Mouse (Mus musculus) limb, embryonic 13.5 days (tissue): ENCODE measurements at regions not wholly inside any gene's neighbourhood (a gene's known extent, or its start where the extent isn't known, plus 50 kb on each side); places are given as distances from the start of the nearest gene placed in this dataset.
A peak's percentile ranks its signal among the peaks of the same experiment; 100 is the strongest.
"Not testable (repeated sequence)": the region's sequence is repeated elsewhere in the genome, so short reads cannot be mapped to it uniquely, and the experiment has no call there.

ENCODE experiments used
- ATAC-seq: fragments of 200-750 bp; cut with Nextera tagmentation; 2 replicates; pipeline ENCODE4 v1.8.0; 2017; ENCODE audit warnings: low read depth, moderate number of reproducible peaks, moderate TSS enrichment; ENCODE audit not compliant: low FRiP score
- H3K27ac ChIP-seq: fragments of 300-500 bp; sonication (generic); 2 replicates; pipeline ENCODE4 v1.5.1; 2015; ENCODE audit warnings: inconsistent platforms, mild to moderate bottlenecking, moderate library complexity
- H3K27me3 ChIP-seq: fragments of 300-500 bp; sonication (generic); 2 replicates; pipeline ENCODE4 v1.6.1; 2015; ENCODE audit warnings: mild to moderate bottlenecking, inconsistent platforms
- H3K36me3 ChIP-seq: fragments of 300-500 bp; sonication (generic); 2 replicates; pipeline ENCODE4 v1.6.1; 2015; ENCODE audit warnings: inconsistent platforms, mild to moderate bottlenecking, moderate library complexity
- H3K4me1 ChIP-seq: fragments of 300-500 bp; sonication (generic); 2 replicates; pipeline ENCODE4 v1.6.1; 2015; ENCODE audit warnings: inconsistent platforms
- H3K4me2 ChIP-seq: fragments of 300-500 bp; sonication (generic); replicated peaks from 2 replicates; pipeline ENCODE4 v1.6.1; 2015; ENCODE audit warnings: inconsistent platforms, mild to moderate bottlenecking, moderate library complexity
- H3K4me3 ChIP-seq: fragments of 300-500 bp; sonication (generic); 2 replicates; pipeline ENCODE4 v1.5.1; 2015; ENCODE audit warnings: moderate library complexity, mild to moderate bottlenecking, inconsistent platforms
- H3K9ac ChIP-seq: fragments of 300-500 bp; sonication (generic); 2 replicates; pipeline ENCODE4 v1.6.1; 2015; ENCODE audit warnings: mild to moderate bottlenecking, inconsistent platforms
- H3K9me3 ChIP-seq: fragments of 300-500 bp; sonication (generic); 2 replicates; pipeline ENCODE4 v1.6.1; 2016; ENCODE audit warnings: inconsistent platforms
- WGBS: fragments of 180-500 bp; shearing (Covaris S2); methylation state at CpG from one replicate; pipeline ENCODE4 v1.1.7; 2015; 5-methylcytosine and 5-hydroxymethylcytosine counted together

DNA sequence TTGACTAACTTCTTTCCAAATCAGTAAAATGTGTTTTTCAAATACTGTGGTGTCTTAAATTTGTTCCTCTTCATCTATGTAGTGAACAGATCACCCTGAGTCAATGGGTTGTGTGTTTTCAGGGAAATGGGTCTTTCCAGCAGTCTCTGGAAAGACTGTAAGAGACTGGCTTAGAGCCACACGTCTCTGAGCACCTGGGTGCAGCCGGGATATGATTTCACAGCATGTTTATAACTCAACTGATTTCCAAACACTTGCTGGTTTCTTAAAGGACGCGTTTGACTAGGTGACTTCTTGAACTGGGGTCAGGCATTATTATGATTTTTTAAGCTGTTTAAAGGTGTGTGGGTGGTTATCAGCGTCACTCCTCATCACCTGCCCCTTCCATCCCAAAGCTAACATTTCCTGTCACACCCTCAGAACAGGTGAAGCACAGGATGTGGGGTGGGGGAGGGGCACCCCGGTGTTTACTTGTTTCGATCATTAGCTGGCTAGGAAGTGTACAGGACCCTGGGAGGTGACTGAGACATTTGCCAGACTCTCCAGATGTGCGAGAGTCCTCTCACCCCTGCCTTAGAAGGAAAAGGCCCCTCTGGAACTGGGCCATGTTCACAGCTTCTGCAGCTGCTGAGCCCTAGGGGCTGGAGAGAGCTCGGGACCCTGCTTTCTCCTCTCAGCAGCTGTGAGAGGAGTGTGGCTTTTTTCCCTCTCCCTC, 229.8 kb downstream of the Cd109 start:
- H3K27ac ChIP-seq, result peak overlapping the region; percentile 84
- peak overlapping the region; percentile 59 for H3K4me2 ChIP-seq
- no peaks in the 10 kb centered on the region for H3K36me3 ChIP-seq
- peak overlapping the region; percentile 12; the same call in 1 of the 2 replicates for H3K4me3 ChIP-seq
- H3K9ac ChIP-seq, result no peak overlapping the region
- H3K27me3 ChIP-seq, result no peaks in the 10 kb centered on the region
- no peaks in the 10 kb centered on the region for H3K9me3 ChIP-seq
- peak; percentile 93 for ATAC-seq
- peaks cover 24% of the 10 kb centered on the region for H3K4me1 ChIP-seq
- 10% methylated on average over 9 of the region's 9 CpGs for WGBS

DNA sequence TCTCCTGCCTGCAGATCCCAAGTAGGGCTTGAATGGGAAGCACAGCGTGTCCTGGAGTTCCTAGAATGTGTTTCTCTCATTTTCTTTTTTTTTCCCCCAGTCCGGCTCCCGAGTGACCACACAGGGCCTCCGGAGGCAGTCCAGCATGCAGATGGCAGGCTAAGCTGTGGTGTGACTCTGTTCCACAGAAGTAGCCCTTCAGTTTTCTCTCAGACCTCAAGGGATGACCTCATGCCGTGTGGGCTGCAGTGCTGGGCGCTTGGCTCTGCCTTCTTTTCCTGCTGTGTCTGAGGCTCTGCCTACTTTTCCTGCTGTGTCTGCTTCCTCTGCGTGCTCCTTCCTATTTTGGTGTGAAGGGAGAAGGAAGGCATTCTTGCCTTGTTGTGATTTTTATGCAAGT, 230.8 kb downstream of the Cd109 start:
- Histone ChIP-seq H3K9ac (peak overlapping the region; percentile 56; the same call in 1 of the 2 replicates), H3K27me3 (no peaks in the 10 kb centered on the region), H3K4me2 (peak overlapping the region; percentile 59), H3K27ac (peak overlapping the region; percentile 84), H3K9me3 (no peaks in the 10 kb centered on the region), H3K36me3 (no peaks in the 10 kb centered on the region), H3K4me1 (peaks cover 24% of the 10 kb centered on the region), H3K4me3 (peak overlapping the region; percentile 25)
- no peak for ATAC-seq
- 8% methylated on average over 7 of the region's 7 CpGs for WGBS

DNA sequence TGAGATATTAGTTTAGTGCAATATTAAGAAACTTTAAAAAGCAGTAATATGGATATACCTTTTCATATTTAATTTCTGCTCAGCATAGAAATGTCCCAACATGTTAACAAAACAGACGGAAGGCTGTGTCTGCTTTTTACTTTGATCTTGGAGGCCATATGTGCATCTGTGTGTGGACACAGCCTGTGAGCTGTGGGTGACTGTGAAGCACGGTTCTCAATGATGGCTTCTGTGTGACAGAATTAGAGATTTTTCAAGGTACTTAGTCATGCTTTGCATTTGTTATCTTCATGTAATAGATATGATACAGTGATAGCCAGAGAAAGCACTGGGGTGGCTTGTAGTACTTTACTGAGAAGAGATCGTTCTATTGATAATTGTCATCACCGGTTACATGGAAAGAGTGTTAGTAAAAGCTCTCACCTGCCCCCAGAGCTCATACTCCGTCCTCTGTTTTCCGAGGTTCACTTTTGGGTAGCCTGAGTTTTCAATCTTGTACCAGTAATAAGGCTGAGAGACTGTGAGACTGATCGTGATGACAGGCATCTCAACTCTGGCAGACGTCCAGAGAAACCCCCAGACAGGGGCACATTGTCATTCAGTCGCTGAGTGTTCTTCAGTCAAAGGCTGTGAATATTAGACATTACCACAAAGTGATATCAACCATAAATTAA, 232.7 kb downstream of the Cd109 start:
- Histone ChIP-seq H3K4me3 (no peak overlapping the region), H3K9ac (no peak overlapping the region)

DNA sequence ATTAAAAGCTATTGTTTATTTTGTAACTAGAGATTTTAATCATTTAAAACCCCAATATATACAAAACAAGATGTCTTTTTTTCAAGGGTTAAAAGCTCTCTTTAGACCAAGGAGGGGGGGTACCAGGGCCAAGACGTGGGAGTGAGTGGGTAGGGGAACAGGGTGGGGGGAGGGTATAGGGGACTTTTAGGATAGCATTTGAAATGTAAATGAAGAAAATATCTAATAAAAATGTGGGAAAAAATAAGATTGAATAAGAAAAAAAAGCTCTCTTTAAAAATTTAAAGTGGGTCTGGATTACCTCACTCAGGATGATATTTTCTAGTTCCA, 233.2 kb downstream of the Cd109 start:
- not testable (repeated sequence) for H3K9me3 ChIP-seq, H3K27me3 ChIP-seq, H3K4me3 ChIP-seq, H3K9ac ChIP-seq, H3K36me3 ChIP-seq, ATAC-seq, H3K27ac ChIP-seq, H3K4me2 ChIP-seq
- H3K4me1 ChIP-seq, result peaks cover 24% of the 10 kb centered on the region
- WGBS, result 56% methylated on average over 1 of the region's 1 CpGs

More for the DNA sequence above, 232.7 kb downstream of the Cd109 start:
- H3K27me3 ChIP-seq, result no peaks in the 10 kb centered on the region
- peaks cover 24% of the 10 kb centered on the region for H3K4me1 ChIP-seq
- no peak for ATAC-seq
- H3K36me3 ChIP-seq, result no peaks in the 10 kb centered on the region
- 60% methylated on average over 9 of the region's 9 CpGs for WGBS
- no peaks in the 10 kb centered on the region for H3K9me3 ChIP-seq
- H3K4me2 ChIP-seq, result no peak overlapping the region
- no peak overlapping the region for H3K27ac ChIP-seq

DNA sequence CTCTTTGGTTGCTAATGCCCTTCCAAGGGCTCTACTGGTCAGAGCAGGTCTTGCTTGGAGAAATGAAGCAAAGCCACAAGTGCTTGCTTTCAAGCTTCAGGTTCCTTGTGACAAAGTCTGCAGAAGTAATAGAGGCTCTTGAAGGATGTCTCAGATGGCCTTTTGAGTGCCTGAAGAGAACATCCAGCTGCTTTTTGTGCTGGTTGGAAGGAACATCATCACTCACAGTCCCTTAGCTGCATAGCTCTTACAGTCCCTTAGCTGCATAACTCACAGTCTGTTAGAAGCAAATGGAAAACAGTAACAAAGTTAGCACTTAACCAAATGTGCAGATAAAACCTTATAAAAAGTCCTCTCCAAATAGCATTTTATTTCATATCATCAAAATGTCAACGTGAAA, 241.6 kb downstream of the Cd109 start:
- no peaks in the 10 kb centered on the region for H3K27me3 ChIP-seq
- WGBS, result 95% methylated on average over 1 of the region's 1 CpGs
- no peaks in the 10 kb centered on the region for H3K36me3 ChIP-seq
- no peaks in the 10 kb centered on the region for H3K9me3 ChIP-seq
- H3K4me3 ChIP-seq, result no peak overlapping the region
- H3K27ac ChIP-seq, result no peak overlapping the region
- H3K9ac ChIP-seq, result no peak overlapping the region
- no peak overlapping the region for H3K4me2 ChIP-seq
- no peak for ATAC-seq
- no peaks in the 10 kb centered on the region for H3K4me1 ChIP-seq

DNA sequence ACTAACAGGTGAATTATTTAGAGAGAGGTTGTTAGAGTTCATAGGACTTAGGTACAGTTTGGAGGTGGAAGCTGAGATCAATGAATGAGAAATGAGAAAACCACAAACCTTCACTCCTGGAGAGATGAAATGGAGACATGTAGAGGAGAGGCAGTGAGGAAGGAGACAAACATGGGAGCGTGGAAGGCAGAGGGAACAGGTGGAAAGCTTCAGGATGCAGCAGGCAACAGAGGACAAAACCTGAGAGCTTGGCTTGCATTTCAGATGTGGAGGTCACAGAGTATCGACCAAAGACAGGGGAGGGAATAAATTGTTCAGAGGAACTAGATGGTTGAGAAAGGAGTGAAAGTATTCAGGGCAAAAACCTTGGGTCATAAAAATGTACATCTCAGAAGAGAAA, 244.6 kb downstream of the Cd109 start:
- no peaks in the 10 kb centered on the region for H3K9me3 ChIP-seq
- no peak overlapping the region for H3K9ac ChIP-seq
- no peaks in the 10 kb centered on the region for H3K27me3 ChIP-seq
- no peak overlapping the region for H3K27ac ChIP-seq
- no peaks in the 10 kb centered on the region for H3K36me3 ChIP-seq
- no peak overlapping the region for H3K4me2 ChIP-seq
- no peaks in the 10 kb centered on the region for H3K4me1 ChIP-seq
- H3K4me3 ChIP-seq, result no peak overlapping the region
- ATAC-seq, result no peak
- 77% methylated on average over 2 of the region's 2 CpGs for whole genome bisulfite sequencing

DNA sequence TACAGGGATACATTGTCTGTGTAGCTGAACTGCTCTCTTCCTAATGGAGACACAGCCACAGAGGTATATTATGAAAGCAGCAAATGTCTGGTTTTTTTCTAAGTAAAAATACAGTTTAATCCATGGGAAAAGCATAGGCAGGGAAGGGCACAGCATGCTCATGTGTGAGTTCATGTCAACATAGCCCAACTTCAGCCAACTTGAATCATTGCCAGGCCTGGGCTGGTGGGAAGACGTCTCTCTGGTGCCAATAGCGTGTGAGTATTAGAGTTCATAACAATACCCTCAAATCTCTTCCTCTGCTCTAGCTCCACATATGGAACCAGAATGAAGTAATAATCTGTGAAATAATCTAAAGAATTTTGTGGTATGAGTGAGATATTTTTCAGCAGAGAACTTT, 257.2 kb downstream of the Cd109 start:
- Histone ChIP-seq H3K36me3 (no peaks in the 10 kb centered on the region), H3K4me1 (no peaks in the 10 kb centered on the region), H3K9ac (no peak overlapping the region), H3K4me3 (no peak overlapping the region), H3K27me3 (no peaks in the 10 kb centered on the region), H3K27ac (no peak overlapping the region), H3K4me2 (no peak overlapping the region), H3K9me3 (no peaks in the 10 kb centered on the region)
- no peak for ATAC-seq
- WGBS, result 54% methylated on average over 2 of the region's 2 CpGs

DNA sequence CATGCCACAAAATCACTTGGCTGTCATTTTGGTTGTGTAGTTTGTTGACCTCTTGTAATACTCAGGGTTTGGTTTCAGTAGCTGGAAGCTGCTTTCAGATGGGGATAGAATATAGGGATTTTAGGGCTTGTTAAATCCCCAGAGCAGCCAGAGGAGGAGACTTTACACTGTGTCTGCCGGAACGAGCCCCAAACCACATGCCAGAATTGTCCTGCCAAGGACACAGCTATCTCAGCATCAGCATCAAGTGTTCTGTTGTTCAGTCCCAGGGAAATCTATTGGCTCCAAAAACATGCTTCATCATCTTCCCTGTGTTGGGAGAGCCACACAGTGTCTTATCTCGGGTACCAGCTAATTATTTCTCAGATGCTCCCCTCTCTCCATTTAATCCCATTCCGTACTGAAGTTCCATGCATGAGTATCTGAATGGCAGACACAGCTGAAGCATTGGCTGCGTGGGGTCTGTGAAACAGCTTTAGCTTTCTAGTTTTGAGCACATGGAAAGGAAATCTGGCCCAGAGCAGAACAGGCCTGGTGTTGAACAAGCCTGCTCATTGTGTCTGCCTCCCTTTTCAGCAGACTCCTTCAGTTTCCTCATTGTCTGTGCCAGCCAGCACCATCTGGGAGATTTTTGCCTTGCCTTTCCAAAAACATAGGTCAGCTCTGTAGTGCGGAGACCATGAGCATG, 264.8 kb downstream of the Cd109 start:
- no peaks in the 10 kb centered on the region for H3K27me3 ChIP-seq
- H3K9ac ChIP-seq, result no peak overlapping the region
- H3K4me3 ChIP-seq, result no peak overlapping the region
- no peaks in the 10 kb centered on the region for H3K36me3 ChIP-seq
- 34% methylated on average over 6 of the region's 6 CpGs for WGBS
- no peaks in the 10 kb centered on the region for H3K9me3 ChIP-seq
- H3K4me2 ChIP-seq, result no peak overlapping the region
- peak overlapping the region; percentile 56; the same call in 1 of the 2 replicates for H3K27ac ChIP-seq
- peaks cover 16% of the 10 kb centered on the region for H3K4me1 ChIP-seq
- peak; percentile 85 for ATAC-seq

DNA sequence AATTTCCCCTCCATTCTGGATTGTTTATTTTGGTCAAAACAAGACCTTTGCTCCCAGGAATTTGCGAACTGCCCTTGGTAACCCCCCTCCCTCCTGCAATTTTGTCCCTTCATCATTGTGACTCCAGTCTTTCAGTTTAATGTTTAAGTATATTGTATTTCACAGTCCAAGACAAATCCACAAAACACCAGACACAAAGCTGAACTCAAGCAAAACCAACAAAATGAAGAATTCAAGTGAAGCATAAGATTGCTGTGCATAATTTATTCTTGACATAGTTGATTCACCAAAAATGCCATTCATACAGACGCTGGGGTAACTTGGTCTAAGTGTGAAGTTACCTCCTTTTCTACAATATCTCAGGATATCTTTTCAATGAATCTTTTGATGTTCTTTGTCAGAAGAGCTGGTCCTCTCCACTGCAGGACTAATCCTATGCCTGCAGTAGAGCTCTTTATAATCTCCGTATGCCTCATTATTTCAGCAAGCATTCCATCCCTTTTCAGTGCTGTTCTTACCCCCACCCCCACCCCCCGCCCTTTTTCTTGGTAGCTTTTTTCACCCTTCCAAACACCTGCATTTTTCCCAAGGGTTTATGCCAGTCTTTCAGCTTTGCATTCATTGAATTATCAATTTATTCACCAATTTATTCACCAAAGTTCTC, 265.4 kb downstream of the Cd109 start:
- Histone ChIP-seq H3K36me3 (no peaks in the 10 kb centered on the region), H3K9me3 (no peaks in the 10 kb centered on the region), H3K27me3 (no peaks in the 10 kb centered on the region), H3K9ac (no peak overlapping the region), H3K27ac (peak overlapping the region; percentile 56), H3K4me1 (peaks cover 16% of the 10 kb centered on the region), H3K4me3 (no peak overlapping the region), H3K4me2 (no peak overlapping the region)
- no peak for ATAC-seq
- 52% methylated on average over 4 of the region's 4 CpGs for WGBS

DNA sequence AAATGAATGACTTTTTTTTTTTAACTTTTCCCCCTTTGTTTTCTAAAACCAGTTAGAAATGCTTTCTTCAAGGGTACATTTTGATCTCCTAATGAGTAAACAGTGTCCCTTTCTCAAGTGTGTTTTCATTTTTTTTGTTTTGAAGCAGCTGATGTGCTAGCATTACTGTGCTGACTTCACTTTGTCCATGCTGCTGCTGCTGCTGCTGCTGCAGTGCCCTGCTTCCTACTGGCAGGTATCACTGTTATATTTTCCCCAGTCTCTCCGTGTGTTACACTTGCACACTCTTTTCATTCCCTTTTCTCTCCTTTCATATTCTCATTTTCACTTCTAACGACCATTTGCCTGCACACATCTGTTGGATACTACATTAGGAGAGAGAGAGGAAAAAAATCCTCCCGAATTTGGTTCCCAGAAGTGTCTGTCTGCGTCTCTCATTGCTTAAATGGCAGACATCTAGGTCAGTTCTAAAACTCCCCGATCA, 266.0 kb downstream of the Cd109 start:
- Histone ChIP-seq H3K36me3 (no peaks in the 10 kb centered on the region), H3K4me2 (no peak overlapping the region), H3K9me3 (no peaks in the 10 kb centered on the region), H3K27me3 (no peaks in the 10 kb centered on the region), H3K4me1 (peaks cover 16% of the 10 kb centered on the region), H3K27ac (no peak overlapping the region), H3K9ac (no peak overlapping the region), H3K4me3 (no peak overlapping the region)
- 63% methylated on average over 5 of the region's 5 CpGs for WGBS
- no peak for ATAC-seq

DNA sequence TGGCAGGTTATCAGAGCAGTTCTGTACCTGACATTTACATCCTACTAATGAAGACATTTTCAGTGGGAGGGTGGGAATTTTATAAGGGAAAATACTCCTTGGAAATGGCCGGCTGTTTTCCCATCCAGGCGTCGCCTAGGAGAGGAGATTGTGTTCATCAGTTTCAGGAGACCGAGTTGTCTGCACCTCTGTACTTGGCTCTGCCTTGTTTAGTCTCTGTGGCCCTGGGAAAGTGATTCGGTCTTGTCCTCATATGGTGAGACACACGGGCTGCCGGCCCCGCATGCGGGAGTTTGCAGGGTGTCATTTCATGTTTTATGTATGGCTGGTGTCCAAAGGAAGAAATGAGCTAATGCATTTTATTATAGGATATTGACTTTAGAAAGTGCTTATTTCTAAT, 287.9 kb downstream of the Cd109 start:
- 51% methylated on average over 9 of the region's 9 CpGs for WGBS
- H3K4me3 ChIP-seq, result no peak overlapping the region
- H3K36me3 ChIP-seq, result no peaks in the 10 kb centered on the region
- peak overlapping the region; percentile 21; the same call in 1 of the 2 replicates for H3K4me2 ChIP-seq
- H3K27me3 ChIP-seq, result no peaks in the 10 kb centered on the region
- H3K9me3 ChIP-seq, result no peaks in the 10 kb centered on the region
- H3K4me1 ChIP-seq, result peaks cover 11% of the 10 kb centered on the region
- 0 out of 2 replicates have a peak overlapping the region, but pooled peaks have one; percentile 15 for H3K27ac ChIP-seq
- no peak overlapping the region for H3K9ac ChIP-seq
- peak; percentile 69 for ATAC-seq

DNA sequence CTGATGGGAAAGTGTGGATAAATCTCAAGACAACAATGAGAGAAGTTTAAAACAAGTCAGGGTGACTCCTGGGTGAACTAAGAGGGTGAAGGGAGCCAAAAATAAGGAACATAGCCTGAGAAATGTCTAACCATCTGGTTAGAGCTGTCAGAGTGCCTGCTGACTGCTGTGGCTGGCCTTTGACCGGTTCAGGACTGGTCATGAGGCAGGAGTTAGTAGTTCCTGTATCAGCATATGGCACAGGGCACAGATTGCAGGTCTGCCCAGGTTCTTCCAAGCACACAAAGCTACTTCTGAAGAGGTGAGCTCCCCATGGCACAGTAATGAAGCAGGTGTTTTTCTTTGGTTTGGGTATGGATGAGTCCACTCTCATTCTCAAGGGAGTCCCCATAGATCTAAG, 302.0 kb downstream of the Cd109 start:
- H3K4me2 ChIP-seq, result no peak overlapping the region
- H3K4me1 ChIP-seq, result no peaks in the 10 kb centered on the region
- H3K4me3 ChIP-seq, result no peak overlapping the region
- WGBS, result 88% methylated on average over 1 of the region's 1 CpGs
- no peaks in the 10 kb centered on the region for H3K27me3 ChIP-seq
- peak overlapping the region; percentile 29; the same call in 1 of the 2 replicates for H3K27ac ChIP-seq
- H3K9ac ChIP-seq, result no peak overlapping the region
- no peak for ATAC-seq
- H3K36me3 ChIP-seq, result no peaks in the 10 kb centered on the region
- no peaks in the 10 kb centered on the region for H3K9me3 ChIP-seq
